37 mouse cellular contexts compared by ENCODE assay signal in the genomic region with DNA sequence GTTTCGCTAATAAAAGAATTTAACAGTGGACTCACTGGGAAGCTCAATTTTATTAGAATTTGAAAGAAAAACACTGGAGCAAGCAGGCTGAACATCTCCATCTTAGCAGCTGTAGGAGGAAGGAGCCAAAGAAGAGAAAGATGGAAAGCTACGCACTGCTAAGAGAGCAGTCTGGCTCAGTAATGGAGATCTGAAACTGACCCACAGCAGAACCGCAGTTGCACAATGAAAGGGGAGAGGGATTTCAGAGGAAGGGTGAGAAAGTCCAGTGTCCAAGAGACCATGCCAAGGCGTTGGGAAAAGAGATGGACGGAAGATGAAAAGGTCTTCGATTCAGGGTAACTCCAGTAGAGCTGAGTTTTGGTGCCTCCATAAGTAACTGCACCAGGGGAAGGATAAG. TPM values are rescaled to one million over a fixed set of nuclear protein-coding genes. Genes with fewer than 3 reads are reported as not detected.
"Had no signal": no experiment of that assay in that cellular context is flagged by ENCODE, and none has a peak within 500 bp of the region (broad histone marks: within the 10 kb centered on the region; RNA-seq: fewer than 3 reads in every experiment).

No protein-coding gene starts in this region.

- H3K27ac ChIP-seq: gastrocnemius, adult 2 months; heart, embryonic 10.5 days; hindbrain, embryonic 13.5 days; hindbrain, embryonic 15.5 days; hindbrain, postnatal 0 days; layer of hippocampus, adult 2 months; left cerebral cortex, adult 2 months; liver, embryonic 13.5 days; liver, embryonic 15.5 days had no signal

- H3K4me3 ChIP-seq: gastrocnemius, adult 2 months; heart, embryonic 10.5 days; heart, embryonic 12.5 days; hindbrain, embryonic 13.5 days; hindbrain, embryonic 15.5 days; layer of hippocampus, adult 2 months; left cerebral cortex, adult 2 months; liver, embryonic 13.5 days; liver, embryonic 15.5 days had no signal

- DNase-seq: gastrocnemius, adult 2 months; gastrocnemius, postnatal 10 days; gastrocnemius, postnatal 25 days; heart, adult 18-20 months; heart, postnatal 10 days; kidney, adult 11 months; kidney, adult 2 months; kidney, adult 9 months; kidney, postnatal 10 days; kidney, postnatal 25 days; kidney, postnatal 4 days; liver; liver, embryonic 13.5 days had no signal

- H3K27me3 ChIP-seq: hindbrain, embryonic 13.5 days; hindbrain, embryonic 15.5 days; liver, embryonic 13.5 days; liver, embryonic 15.5 days had no signal

- H3K9me3 ChIP-seq: heart, embryonic 10.5 days; heart, embryonic 12.5 days; hindbrain, embryonic 13.5 days; hindbrain, embryonic 15.5 days; liver, embryonic 13.5 days; liver, embryonic 15.5 days had no signal

- H3K4me2 ChIP-seq: heart, embryonic 12.5 days; hindbrain, embryonic 13.5 days; hindbrain, embryonic 15.5 days; liver, embryonic 11.5 days; liver, embryonic 13.5 days; liver, embryonic 15.5 days had no signal

- H3K36me3 ChIP-seq: heart, embryonic 10.5 days; heart, embryonic 12.5 days; hindbrain, embryonic 13.5 days; hindbrain, embryonic 15.5 days; liver, embryonic 13.5 days; liver, embryonic 15.5 days had no signal

- H3K9ac ChIP-seq: heart, embryonic 12.5 days; hindbrain, embryonic 13.5 days; hindbrain, embryonic 15.5 days; liver, embryonic 13.5 days; liver, embryonic 15.5 days had no signal

- ATAC-seq: hindbrain, postnatal 0 days; intestine, embryonic 16.5 days had no signal

- H3K4me1 ChIP-seq: heart, embryonic 12.5 days; hindbrain, embryonic 15.5 days; liver, embryonic 13.5 days; liver, embryonic 15.5 days had no signal

RNA-seq across cellular contexts. Expression of a gene that starts 37.6 kb away (rescaled TPM):
- total RNA-seq: gastrocnemius, adult 2 months; gastrocnemius, postnatal 10 days; gastrocnemius, postnatal 25 days; gastrocnemius, postnatal 4 days; heart, adult 18-20 months; heart, adult 8-10 months; heart, postnatal 10 days; heart, postnatal 25 days; hematopoietic stem cell, adult 5-6 weeks; layer of hippocampus, adult 2 months; layer of hippocampus, postnatal 10 days; layer of hippocampus, postnatal 25 days; left cerebral cortex, adult 2 months; left cerebral cortex, postnatal 14 days; left cerebral cortex, postnatal 36 days had no signal
- polyA plus RNA-seq: frontal cortex, adult 2 months; heart, embryonic 10.5 days; heart, embryonic 12.5 days; heart, embryonic 14.5 days; intestine, embryonic 14.5 days; intestine, embryonic 16.5 days; kidney, adult 2 months; kidney, embryonic 16.5 days; limb, embryonic 11.5 days; limb, embryonic 14.5 days; liver, embryonic 11.5 days; liver, embryonic 13.5 days; liver, embryonic 15.5 days had no signal
